Mouse (Mus musculus) olfactory bulb, adult 2 months (tissue): Measurements from ENCODE around the gene A1bg. TPM values are rescaled to one million over a fixed set of nuclear protein-coding genes. Genes with fewer than 3 reads are reported as not detected.

Experiments
- H3K27ac ChIP-seq: fragments of 200-500 bp; 2 replicates; pipeline ENCODE4 v1.5.1; 2012; ENCODE audit warnings: low read depth, low read length; ENCODE audit not compliant: insufficient read depth
- H3K4me1 ChIP-seq: fragments of 200-500 bp; 2 replicates; pipeline ENCODE4 v1.6.1; 2012; ENCODE audit warnings: low read length; ENCODE audit not compliant: control insufficient read depth, insufficient read depth
- H3K4me3 ChIP-seq: fragments of 200-500 bp; 2 replicates; pipeline ENCODE4 v1.5.1; 2012; ENCODE audit warnings: mild to moderate bottlenecking, low read depth, low read length, moderate library complexity; ENCODE audit not compliant: insufficient read depth
- CTCF ChIP-seq: fragments of 200-500 bp; IDR thresholded peaks from 2 replicates; pipeline ENCODE4 v1.5.1; 2012; ENCODE audit warnings: low read depth, mild to moderate bottlenecking, low read length, moderate library complexity; ENCODE audit not compliant: insufficient read depth
- POLR2A ChIP-seq: fragments of 200-500 bp; IDR thresholded peaks from 2 replicates; pipeline ENCODE4 v1.6.1; 2012; ENCODE audit warnings: mild to moderate bottlenecking, low read depth, low read length, moderate library complexity; ENCODE audit not compliant: insufficient read depth
- WGBS: fragments of 180-500 bp; shearing (Covaris S2); methylation state at CpG from one replicate; pipeline ENCODE4 v1.1.7; 2018; 5-methylcytosine and 5-hydroxymethylcytosine counted together
- polyA plus RNA-seq: library from polyadenylated mRNA; stranded (reverse); fragments of >200 nt; gene quantifications from 2 replicates; pipeline ENCODE4 v1.2.4, GENCODE M21; 2012; ENCODE audit warnings: low replicate concordance; ENCODE audit not compliant: missing spikeins, insufficient read depth, insufficient read length

A1bg gene
- not detected in 2 replicates for polyA plus RNA-seq

DNA sequence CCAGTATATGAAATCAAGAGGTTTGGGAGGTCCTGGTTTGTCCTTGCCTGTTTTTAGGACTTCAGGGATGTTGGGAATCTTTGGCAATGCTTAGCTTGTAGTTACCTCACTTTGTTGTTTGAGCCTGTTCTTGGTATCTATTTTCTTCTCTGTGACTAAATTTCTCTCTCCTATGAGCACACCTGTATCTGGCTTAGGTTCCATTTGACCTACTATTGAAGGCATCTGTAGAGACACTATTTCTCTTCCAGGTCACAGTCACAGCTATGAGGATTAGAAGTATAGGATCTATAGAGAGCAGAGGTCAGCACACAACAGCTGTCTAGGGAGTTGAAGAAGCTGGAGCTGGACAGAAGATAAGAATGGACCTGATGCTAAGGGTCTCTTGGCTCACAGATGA, at the start of gene A1bg:
Gene A1bg (minus strand): TSS at position 101 of the 400 bp plus-strand sequence.
- TF ChIP-seq POLR2A (no peak), CTCF (no peak)
- no peaks in the 10 kb centered on the region for H3K4me1 ChIP-seq
- no peak within 1 kb of the TSS for H3K4me3 ChIP-seq
- no peak within 1 kb of the TSS for H3K27ac ChIP-seq

DNA sequence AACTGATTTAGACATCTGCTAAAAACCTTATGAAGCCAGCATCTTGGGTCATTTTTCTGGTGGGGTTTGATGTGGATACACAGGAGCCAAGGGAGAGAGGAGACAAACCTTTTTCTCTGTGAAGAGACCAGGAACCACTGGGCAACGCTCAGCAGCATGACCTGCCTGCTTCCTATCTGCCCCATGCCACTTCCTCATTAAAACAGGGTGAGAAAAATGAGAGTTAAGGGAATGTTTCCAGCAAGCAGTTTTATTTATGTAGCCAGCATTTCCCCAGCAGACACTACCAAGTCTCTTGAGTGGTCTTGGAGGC, 45.7 kb upstream of the A1bg start:
- 71% methylated on average over 1 of the region's 1 CpGs for WGBS
- H3K4me1 ChIP-seq: no peaks in the 10 kb centered on the region
- no peak overlapping the region for H3K4me3 ChIP-seq
- no peak for TF ChIP-seq POLR2A
- no peak for TF ChIP-seq CTCF
- no peak overlapping the region for H3K27ac ChIP-seq

DNA sequence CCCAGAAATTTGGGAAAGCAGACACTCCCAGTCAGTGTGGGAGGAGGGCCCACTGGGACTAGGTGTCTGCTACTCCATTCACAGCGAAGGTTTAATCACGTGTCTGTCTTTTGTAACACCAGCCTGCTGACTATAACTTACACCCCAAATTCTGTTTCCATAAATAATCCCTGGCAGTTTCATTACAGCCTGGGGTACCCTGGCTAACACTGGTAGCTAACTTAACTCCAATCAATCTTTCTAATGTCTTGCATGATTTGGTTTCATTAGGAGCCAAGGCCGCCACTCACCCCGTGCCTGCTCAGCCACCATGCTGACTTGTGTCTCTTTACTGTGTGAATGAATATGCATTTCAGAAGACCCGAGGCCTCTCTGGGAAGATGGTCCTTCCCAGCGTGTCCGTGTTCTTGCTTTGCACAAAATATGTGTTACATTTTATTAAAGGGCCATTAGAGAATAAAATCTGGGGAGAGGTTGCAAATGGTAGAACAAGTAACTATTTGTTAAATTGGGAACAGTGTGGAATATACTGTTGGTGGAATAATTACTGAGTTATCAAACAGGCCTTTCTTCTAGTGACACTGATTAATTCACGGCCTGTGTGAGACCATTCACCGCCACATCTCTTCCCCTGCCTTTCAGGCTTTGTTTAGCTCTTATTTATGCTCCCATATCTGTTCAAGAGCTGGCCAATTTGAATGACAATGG, 45.2 kb upstream of the A1bg start:
- WGBS: 45% methylated on average over 9 of the region's 9 CpGs
- no peak for TF ChIP-seq CTCF
- Histone ChIP-seq H3K4me1 (no peaks in the 10 kb centered on the region), H3K27ac (no peak overlapping the region), H3K4me3 (no peak overlapping the region)

DNA sequence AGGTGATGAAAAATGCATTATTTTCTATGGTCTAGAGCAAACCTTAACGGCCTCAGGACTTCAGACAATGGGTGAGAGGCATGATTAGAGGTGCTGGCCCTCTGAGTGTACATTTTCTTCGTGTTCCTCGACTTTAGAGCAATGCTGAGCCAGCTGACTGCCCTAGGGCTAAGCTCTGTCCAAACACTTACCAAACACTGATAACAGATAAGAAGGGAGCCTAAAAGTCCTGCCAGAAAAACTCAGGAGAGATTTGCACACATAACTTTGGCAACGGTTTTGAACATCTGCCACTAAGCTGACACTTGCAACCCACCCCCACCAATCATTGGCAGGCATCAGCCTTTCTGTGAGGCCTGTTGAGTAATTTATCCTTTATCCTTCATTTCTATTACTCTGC, 2.9 kb upstream of the A1bg start:
- 79% methylated on average over 4 of the region's 4 CpGs for WGBS
- no peak for TF ChIP-seq POLR2A
- TF ChIP-seq CTCF: no peak
- no peak overlapping the region for H3K4me3 ChIP-seq
- no peak overlapping the region for H3K27ac ChIP-seq
- no peaks in the 10 kb centered on the region for H3K4me1 ChIP-seq

DNA sequence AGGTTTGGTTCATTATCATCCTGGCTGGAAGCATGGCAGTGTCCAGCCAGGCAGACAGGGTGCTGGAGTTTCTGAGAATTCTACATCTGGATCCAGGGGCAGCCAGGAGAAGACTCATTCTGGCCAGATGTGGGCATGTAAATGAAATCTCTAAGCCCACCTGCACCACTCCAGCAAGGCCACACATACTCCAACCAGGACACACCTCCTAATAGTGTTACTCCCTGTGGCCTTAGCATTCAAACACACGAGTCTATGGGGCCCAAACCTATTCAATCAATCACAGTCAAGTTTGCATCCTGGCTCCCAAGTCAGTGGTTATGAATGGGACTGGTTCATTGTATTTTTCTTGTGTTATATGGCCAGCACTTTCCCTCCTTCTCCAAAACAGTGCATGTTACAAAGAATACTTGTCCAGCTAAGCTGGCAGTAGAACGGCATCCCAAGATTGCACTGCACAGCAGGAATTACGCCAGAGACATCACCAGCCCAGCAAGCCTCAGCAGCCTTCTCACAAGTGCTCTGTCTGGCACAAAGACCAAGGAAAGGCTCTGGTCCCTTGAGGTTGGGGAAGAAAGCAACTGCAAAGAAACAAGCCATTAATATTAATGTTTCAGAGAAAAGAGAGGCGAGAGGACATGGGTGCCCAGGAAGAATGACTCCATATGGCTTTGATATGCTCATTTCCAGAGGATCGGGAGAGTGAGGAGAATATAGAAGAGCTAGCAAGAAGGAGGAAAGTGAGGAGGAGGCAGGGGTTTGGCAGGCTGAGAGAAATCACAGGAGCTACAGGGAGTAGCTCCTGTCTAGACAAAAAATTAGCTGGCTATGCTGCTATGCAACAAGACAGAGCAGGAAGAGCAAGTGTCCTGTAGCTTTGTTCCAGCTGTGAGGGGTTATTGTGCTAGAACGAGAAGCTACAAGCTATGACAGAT, 18.8 kb downstream of the A1bg start:
- no peak for TF ChIP-seq POLR2A
- no peak for TF ChIP-seq CTCF
- H3K4me1 ChIP-seq: no peaks in the 10 kb centered on the region
- H3K4me3 ChIP-seq: no peak overlapping the region
- WGBS: 50% methylated on average over 6 of the region's 6 CpGs
- H3K27ac ChIP-seq: no peak overlapping the region

DNA sequence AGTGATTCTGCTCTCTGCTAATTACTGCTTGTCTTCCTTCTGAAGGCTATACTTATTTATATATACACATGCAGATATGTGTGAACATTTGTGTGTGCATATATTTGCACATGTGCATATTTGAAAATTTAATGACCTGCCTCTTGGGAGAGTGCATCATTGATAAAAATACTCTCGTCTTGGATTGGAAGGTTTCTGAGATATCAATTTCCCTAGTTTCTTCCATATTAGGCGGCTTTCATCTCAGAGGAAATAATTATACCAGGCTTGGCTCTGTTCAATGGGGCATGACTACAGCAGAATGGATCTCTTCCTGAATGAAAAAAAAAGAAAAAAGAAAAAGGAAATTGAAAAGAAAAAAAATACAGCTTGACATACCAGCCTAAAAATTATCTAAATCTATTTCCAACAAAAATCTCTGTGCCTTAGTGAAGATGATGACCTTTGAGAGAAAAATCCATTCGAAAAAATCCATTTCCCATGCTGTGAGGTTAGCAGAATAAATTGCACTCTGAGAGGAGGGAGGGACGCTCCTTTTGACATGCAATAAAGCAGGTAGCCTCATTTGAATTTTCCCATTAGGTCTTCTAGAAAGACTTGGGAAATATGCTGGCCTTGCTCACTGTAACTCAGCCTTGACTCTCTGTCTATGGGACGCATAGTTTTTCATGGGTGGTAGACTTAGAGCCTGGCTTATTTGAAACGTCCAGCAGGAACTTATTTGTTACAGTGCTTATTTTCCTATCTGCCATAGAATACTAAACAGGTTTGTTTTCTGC, 24.4 kb downstream of the A1bg start:
- Histone ChIP-seq H3K4me1 (no peaks in the 10 kb centered on the region), H3K27ac (no peak overlapping the region), H3K4me3 (no peak overlapping the region)
- TF ChIP-seq CTCF (no peak), POLR2A (no peak)
- 45% methylated on average over 6 of the region's 6 CpGs for WGBS

DNA sequence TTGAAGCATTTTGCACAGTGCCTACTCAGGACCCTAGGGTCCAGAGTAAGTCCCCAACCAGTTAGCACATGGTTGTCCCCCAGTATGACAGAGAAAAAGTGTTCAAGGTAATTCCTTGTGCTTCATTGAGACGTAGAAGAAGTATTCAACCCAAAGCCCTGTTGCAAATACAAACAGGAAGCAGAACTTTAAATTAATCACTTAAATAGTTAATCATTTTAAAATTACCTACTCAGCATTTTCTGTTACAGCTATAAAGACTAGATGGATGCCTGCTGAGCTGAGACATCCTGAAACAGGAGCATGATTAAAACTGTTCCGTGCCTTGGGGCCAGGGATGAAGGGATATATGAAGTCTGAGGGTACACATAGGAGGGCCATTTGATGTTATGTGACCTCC, 26.8 kb downstream of the A1bg start:
- no peaks in the 10 kb centered on the region for H3K4me1 ChIP-seq
- TF ChIP-seq POLR2A (no peak), CTCF (no peak)
- no peak overlapping the region for H3K4me3 ChIP-seq
- 93% methylated on average over 2 of the region's 2 CpGs for WGBS
- no peak overlapping the region for H3K27ac ChIP-seq

DNA sequence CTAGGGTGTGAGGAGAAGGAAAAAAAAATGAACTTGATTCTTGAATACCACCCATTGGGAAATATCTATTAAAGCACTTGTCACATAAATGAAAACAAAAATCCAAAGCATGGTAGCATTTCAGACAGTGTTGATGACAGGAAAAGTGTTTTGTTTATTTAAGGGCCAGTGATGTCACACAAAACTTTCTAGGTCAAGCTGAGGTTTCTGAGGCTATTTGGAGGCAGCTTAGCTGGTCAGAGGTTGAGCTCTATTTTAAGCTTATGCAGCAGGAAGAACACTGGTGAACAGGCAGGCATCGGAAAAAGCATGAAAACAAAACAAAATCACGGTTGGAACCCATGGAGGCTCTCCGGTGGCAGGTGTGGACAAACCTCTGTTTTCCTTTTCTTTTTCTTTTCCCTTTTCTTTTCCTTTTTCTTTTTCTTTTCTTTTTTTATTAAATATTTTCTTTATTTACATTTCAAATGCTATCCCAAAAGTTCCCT, 29.8 kb downstream of the A1bg start:
- TF ChIP-seq POLR2A (no peak), CTCF (no peak)
- Histone ChIP-seq H3K4me3 (no peak overlapping the region), H3K27ac (no peak overlapping the region), H3K4me1 (no peaks in the 10 kb centered on the region)
- 77% methylated on average over 3 of the region's 3 CpGs for WGBS

DNA sequence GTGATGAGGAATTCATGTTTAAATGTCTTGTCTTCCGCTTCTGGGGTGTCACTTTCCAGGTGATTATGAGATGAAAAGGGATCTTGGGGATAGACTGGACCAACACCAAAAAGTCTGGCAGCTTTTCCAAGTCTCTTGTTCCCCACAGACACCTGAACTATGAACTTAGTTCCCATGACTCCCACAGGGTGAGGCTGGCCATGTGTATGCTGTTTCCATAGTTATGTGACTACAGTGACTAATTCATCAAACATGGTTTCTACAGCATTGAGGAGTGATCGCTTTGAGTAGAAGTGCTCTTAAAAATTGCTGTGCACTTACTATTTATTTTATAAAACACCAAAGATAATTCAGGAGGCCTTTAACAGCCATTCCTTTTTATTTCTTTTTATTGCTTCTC, 34.1 kb downstream of the A1bg start:
- WGBS: 99% methylated on average over 2 of the region's 2 CpGs
- Histone ChIP-seq H3K4me1 (no peaks in the 10 kb centered on the region), H3K4me3 (no peak overlapping the region), H3K27ac (no peak overlapping the region)
- TF ChIP-seq POLR2A: no peak
